Mouse (Mus musculus) lung, postnatal 4 days (tissue): ENCODE measurements around the gene Myo1b.
"Not testable (repeated sequence)": the region's sequence is repeated elsewhere in the genome, so short reads cannot be mapped to it uniquely, and the experiment has no call there.

Source experiments
- DNase-seq, 2 experiments: peaks; one replicate each; pipeline ENCODE4 v3.0.0; 2021

Myo1b gene

DNA sequence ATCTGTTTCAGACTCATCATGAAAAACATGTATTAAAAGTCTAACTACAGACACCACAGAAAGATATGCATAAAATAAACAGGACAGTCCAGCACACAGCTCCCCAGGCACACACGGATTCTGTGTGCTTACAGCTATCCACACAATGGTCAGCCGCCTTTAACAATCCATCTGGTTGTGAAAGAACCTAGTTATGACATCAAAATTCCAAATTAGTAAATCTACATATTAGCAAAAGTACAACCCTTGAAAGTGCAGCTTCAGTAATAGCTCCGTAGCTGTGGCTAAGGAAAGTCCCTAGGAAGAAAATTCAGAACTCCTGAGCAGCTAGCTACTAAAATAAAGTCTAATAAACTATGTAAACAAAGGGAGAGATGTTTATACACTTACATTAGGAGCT lies 21.1 kb downstream of the Myo1b start:
- DNase-seq, result no peak

DNA sequence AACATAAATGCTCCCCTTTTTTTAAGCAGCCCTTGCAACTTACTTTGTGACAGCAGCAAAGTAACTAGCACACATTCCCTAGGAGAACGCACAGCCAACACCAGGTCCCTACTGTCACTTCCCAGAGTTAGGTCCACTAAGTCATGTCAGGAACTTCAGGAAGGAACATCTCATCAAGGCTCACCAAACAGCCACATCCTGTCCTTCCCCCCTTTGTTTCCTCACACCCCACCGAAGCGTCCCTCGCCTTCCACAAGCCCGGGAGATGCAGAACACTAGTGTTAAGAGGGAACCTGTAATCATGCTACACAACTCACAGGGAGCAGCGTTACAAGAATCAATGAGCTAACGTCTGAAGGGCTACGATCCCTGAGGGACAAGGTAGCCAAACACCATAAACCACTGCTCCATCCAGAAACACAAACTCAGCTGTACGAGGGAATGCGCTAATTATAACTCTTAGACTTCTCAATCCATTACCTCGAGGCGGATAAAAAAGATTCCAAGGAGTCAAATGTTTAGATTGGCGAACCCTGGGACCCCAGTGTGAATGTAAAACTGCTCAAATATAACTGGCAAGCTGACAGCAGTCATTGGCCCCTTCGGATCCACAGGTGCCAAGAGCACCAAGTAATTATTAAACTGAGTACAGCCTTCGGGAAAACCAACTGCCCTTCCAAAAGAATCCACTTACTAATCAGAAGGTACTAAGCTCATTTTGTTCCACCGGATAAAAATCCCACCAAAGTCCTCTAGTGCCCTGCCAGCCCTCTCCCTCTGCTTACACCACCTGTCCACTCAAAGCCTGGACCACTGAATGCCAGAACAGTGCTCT lies 22.1 kb downstream of the Myo1b start:
- DNase-seq, result peak; percentile 36 to 65

- DNase-seq, result no peak
Observed at GRCm38 (mm10) chr1:51892005-51892404, 23.9 kb downstream of the Myo1b start.

- DNase-seq, result no peak
Observed at GRCm38 (mm10) chr1:51888046-51888813, 27.6 kb downstream of the Myo1b start.

DNA sequence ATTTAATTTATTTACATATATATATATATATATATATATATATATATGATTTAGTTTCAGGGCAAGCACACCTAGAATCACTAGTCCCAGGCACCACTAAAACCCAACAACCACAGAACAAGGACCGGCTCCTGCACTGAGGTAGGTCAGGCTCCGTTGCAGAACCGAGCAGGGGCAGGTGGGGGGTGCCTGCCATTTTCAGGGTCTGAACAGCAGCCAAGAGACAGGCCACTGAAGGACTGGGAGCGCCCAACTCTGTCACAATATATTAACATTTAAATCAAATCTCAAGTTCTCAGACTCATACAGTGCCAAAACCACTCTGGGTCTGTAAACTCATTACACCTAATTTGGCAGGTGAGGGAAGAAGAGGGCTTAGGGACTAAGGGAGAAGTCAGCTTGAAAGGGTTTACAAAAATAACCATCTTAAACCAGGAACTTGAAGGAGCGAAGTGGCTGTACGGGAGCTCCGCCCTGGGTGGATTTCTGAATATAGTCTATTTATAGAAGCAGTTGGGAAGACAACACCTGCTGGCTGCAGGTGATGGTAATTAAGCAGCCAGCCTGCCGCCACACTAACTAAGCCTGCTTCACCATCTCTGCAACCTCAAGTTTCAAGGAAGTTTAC lies 30.4 kb downstream of the Myo1b start:
- peak in 1 of 2 experiments; percentile 41 for DNase-seq

DNA sequence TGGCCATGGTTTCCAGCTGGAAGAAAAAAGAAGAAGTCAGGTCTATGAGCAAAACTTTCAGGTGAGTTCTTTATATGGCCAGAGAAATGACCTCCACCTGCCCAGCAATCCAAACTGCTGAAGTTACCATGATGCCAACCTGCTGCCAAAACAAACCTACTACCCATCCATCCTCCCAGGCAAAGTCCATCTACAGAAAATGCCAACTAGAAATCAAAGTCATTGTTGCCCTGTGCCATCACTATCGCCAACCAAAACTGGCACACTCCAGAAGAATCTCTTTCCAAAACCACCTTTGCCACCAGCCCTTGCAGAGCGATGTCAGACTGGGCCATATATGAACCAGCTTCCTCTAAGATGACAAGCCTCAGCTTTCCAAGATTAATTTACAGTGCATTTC lies 32.7 kb downstream of the Myo1b start:
- DNase-seq, result no peak

DNA sequence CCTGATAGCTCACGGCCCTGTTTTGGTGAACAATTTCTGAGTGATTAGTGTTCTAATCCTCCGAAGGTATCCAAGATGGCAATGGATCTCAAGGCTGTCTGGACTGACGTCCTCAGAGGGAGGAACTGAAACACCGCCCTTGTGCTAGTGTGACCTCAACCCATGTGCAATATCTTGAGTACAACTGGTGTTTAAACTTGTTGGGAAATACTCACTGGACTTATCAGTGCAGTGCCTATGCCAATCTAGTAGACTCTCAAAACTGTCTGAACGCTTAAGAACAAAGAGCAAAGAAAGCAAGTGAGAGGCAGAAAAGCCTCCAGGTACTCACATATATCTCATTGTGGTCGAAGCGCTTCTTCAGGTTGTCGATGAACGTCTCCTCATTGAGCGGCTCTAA lies 33.1 kb downstream of the Myo1b start:
- no peak for DNase-seq

DNA sequence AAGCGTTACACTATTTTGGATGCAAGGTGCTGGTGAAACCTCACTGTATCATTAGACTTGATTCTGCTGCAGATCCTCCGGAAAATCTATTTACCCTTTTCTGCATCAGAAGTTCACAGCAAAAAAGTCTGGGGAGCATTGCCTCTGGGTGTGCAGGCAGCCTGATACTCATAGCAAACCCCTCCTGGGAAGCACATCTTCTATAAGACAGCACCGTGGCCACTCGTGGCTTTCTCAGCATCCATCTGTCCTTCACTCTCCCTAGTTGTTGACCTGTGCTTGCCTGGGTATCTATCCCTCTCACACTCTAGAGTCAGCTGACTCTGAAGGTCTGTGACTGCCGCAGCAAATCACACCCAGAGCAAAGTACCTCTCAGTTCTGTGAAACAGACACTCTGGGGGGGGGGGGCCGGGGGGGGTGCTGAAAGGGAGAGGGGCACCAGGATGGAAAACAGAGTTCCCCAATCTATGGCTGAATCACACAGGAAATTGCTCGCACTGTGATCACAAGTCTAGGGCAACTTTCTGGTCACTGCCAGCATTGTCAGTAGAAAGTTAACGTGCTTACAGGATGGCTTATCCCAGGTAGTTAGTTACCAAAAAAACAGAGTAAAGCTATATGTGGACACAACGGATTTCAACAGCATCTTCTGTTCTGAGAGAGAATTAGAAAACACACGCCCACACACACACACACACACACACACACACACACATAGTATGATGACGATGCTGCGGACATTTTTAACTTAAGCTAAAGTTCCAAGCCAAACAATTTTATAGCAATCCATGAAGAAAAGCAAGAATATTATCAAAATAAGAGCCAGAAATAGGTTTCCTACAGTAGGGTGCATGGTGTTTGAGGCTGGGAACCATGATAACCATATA lies 35.7 kb downstream of the Myo1b start:
- no peak for DNase-seq

DNA sequence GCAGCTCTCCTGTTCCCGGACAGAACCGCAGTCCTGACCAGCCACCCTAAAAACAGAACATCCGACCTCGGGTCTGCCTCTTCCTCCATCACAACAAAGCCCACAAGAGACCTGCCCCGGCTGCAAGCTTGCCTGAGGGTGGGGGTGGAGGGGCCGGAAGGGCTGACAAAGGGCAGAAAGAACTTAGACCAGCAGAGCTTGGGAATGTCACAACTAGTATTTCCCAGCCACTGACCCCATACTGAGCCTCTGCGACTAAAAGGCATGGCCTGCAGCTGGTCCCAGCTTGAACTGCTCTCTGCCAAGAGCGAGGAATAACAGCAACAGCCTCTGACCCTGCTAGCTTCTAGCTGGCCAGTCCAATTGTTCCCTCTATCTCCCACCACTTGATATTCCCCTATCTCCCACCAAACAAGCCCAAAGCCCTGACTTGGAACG lies 36.5 kb downstream of the Myo1b start:
- DNase-seq, result peak; percentile 46 to 79

DNA sequence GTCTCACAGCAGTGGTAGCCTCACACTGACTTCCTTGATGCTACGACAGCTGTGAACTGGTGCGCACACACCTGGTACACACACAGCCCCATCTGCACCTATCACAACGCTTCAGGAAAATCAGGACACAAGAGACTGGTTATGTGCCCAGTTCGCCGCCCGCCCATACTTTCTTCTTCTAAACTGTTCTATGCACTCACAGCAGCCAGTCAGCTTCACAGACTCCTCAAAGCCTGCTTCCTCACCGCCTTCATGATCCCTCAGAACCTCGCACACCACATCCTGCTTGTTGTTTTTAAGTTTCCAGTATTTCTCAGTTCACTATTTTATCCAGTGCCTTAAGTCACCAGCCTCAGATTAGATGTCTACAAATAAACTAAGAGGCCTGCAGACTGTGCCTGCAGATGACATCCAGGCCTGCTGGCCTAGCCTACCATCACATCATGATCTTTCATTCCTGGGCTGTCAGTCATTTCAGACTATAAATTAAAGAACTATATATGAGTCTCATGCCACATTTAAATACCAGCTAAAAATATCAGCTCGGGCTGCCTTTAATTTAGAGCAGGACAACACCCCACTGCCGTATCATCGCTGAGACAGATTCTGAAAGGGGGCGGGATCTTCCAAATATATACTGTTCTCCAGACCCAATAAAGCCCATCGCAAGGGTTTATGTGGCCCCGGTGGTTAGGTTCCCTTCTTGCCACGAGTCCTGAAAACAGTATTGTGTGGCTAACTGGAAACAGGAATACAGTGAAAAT lies 40.2 kb downstream of the Myo1b start:
- no peak for DNase-seq

DNA sequence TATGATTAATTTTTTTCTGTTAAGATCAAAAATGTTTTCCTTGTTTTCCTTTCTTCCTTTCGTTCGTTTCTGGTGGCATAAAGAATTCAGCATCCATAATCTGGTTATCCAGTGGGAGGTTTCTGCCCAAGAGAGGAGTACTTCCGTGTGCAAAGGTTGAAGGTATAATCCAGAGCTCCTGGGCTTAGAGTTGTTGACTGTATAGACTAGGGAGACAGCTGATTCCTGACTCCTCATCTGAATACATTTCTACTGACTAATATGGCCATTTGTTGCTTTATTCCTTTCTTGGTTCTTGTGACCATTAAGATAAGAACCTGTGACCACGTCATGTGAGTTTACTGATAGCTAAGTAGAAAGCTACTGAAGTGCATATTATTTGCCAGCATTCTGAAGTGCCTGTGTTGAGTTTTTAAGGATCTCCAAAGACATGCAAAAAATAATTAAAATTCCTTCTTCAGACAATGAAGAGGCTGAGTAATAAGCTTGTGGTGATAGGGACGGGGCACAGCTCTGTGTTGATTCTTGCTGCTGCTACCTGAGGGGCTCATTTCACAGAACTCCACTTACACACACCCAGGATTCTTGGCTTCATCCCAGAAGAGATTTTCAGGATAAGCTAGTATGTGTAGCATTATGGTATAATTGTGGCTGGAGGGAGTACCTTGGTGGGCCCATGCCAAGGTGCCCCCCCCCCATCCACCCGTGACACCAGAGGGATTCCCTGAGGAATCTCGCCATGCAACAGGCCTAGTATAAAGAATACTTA lies 43.2 kb downstream of the Myo1b start:
- DNase-seq, result no peak

- DNase-seq, result not testable (repeated sequence)
Observed at GRCm38 (mm10) chr1:51871234-51871633, 44.6 kb downstream of the Myo1b start.

- DNase-seq, result no peak
Observed at GRCm38 (mm10) chr1:51862828-51863421, 52.9 kb downstream of the Myo1b start.

- no peak for DNase-seq
Observed at GRCm38 (mm10) chr1:51860837-51861236, 55.0 kb downstream of the Myo1b start.

GRCm38 (mm10) chr1:51856946-51857345 lies 58.9 kb downstream of the Myo1b start:
- no peak for DNase-seq

DNA sequence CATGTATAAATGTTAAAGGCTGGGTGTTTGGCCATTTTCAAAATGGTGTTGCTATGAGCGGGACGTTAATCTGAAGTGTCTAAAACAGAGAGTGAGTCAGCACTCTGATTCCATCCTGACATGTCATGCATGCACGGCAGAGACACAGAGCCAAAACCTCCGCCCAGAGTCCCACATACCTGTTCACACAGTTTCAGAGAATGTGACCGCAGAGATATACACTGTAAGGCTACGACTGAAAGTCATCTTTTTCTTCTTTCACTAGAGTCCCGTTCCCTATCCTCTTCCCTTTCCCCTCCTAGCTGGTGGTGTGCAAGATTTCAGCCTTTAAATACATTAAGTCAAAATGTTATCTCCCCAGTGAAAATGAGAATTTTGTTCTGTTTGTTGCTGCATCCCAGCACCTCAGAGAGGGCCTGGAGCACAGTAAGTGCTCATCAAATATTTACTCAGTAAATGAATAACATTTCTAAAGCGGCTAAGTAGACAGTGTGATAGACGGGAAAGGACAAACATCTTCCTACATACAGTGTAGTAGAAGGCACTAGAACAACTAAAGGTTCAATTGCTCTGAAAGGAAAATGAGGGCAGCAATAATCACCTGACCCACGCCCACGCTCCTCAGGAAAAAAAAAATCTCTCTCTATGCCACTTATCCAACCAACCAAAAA lies 59.5 kb downstream of the Myo1b start:
- DNase-seq, result peak in 1 of 2 experiments; percentile 31

DNA sequence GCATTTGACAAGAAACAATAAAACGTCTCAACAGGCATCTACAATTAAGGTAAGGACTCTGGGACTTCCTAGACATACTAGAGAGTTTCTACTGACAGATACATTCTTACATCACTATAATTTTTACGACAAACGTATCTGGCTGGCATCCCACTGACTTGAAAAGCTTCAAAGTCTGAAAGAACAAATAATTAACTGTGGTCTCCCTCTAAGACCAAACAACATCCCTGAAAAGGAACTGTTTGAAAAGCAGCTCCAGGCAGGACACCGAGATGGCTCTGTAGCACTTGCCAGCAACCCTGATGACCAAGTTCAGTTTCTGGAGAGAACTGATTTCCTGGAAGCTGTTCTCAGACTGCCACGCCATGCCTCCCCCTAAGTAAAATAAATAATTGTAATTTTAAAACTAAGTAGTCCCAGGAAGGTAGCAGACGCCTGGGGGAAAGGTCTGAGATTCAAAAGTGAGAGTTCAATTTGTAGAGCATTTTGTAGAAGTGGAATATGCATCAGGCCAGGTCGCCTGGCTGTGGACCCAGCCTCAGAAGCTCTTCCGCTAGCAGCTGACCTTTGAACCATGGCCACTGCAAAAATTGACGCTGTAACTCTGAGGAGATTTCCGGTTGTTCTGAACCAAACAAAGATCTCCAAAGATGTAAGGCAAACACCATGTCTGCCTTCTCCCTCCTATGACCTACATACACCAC lies 60.2 kb downstream of the Myo1b start:
- DNase-seq, result no peak

DNA sequence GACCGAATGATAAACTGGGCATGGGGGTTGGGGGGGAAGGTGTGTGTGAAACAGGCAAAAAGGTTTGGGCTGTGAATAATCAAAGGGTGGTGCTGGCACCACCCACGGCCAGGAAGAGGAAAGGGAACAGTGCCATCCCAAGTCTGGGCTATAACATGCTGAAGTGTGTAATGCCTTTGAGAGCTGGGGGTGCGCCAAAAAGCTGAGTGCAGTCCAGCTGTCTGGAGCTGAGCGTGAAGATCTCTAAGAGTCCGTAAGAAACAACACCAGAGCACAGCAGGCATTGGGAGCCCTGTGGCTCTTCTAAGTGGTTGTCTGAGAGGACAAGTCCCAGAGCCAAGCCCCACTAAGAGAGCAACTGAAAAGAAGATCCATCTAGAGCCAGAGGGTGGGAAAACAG lies 63.6 kb downstream of the Myo1b start:
- DNase-seq, result peak; percentile 56 to 75

DNA sequence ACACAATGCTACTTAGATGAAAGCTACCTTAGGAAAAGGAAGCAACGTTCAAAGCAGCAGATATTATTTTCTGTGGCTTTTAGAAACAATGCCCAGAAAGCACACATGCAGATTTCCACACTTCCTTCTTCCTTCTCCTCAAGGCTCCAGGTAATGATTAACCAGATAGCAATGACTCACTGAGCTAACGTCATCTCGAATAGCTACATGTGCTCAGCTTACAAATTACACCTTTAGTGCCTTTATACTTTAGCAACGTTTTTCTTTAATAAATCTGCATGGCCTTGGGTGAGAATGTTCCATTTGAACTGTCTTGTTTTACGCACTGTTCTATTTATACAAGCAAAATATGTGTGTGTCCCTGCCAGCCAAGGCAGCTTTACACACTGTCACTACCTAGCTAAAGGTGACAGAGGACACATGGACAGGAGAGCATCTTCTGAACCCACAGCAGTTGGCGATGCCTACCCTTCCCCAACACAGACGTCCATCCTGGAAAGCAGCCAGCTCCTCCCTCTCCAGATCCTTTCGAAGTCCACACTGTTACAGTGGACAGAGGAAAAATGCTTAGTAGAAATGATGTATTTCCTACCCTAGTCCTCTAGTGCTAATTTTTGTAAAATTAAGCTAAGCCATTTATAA lies 66.2 kb downstream of the Myo1b start:
- DNase-seq, result no peak
